Mouse (Mus musculus) cortical plate, adult 2 months (tissue): ENCODE results near the gene Srrm4.

Experiments used
- CTCF ChIP-seq: fragments of 200-500 bp; IDR thresholded peaks from 2 replicates; pipeline ENCODE4 v1.5.1; 2011; ENCODE audit warnings: mild to moderate bottlenecking, control low read depth, low read length; ENCODE audit not compliant: insufficient read depth; ENCODE audit errors: extremely low read depth
- POLR2A ChIP-seq: fragments of 200-500 bp; IDR thresholded peaks from 2 replicates; pipeline ENCODE4 v1.6.1; 2011; ENCODE audit warnings: mild to moderate bottlenecking, low read length, control low read depth; ENCODE audit not compliant: insufficient read depth; ENCODE audit errors: extremely low read depth

GRCm38 (mm10) chr5:116526324-116526723 lies 65.3 kb downstream of the Srrm4 start:
- TF ChIP-seq POLR2A (peak; percentile 16; the same call in 1 of the 2 replicates), CTCF (no peak)
